Mouse (Mus musculus) lung, adult 2 months (tissue): ENCODE measurements around the gene Gpx6. TPM values are rescaled to one million over a fixed set of nuclear protein-coding genes. Genes with fewer than 3 reads are reported as not detected.

Experiments used
- DNase-seq: peaks from one replicate; pipeline ENCODE4 v3.0.0; 2022
- H3K4me1 ChIP-seq: fragments of 200-500 bp; 2 replicates; pipeline ENCODE4 v1.6.1; 2011; ENCODE audit warnings: low read length; ENCODE audit not compliant: control insufficient read depth, insufficient read depth
- H3K4me3 ChIP-seq: fragments of 200-500 bp; replicated peaks from 2 replicates; pipeline ENCODE3; 2011; ENCODE audit warnings: low read depth, mild to moderate bottlenecking, control low read depth, low read length; ENCODE audit errors: extremely low read depth
- CTCF ChIP-seq: fragments of 200-500 bp; IDR thresholded peaks from 2 replicates; pipeline ENCODE4 v1.5.1; 2011; ENCODE audit warnings: mild to moderate bottlenecking, low read length, control low read depth; ENCODE audit not compliant: insufficient read depth
- POLR2A ChIP-seq: fragments of 200-500 bp; IDR thresholded peaks from 2 replicates; pipeline ENCODE4 v1.6.1; 2011; ENCODE audit warnings: low read depth, mild to moderate bottlenecking, control low read depth, low read length, borderline replicate concordance; ENCODE audit errors: extremely low read depth
- WGBS: fragments of 180-500 bp; shearing (Covaris S2); methylation state at CpG from one replicate; pipeline ENCODE4 v1.1.7; 2018; 5-methylcytosine and 5-hydroxymethylcytosine counted together
- polyA plus RNA-seq: library from polyadenylated mRNA; depleted of rRNA; stranded (reverse); fragments of >200 nt; gene quantifications from 2 replicates; pipeline ENCODE4 v1.2.3, GENCODE M21; 2012; rRNA removed

Gpx6 gene
- polyA plus RNA-seq, 1 experiment: not detected

DNA sequence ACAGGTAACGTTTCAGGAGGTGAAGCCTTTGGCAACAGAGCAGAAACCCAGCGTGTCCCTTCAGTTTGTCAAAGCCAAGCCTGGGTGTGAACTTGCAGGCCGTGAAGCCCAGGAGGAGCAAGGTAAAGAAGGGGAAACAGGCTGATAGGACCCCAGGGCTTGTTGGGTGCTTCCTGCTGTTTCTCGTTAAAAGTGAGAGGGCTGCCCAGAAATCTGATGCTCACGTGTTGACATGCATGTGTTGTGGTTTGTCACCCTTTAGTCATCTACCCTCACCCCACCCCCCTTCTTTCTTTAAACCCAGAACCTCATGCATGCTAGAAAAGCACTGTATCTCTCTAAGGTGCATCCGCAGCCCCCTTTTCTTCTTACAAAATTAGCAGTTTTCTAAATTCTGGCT is 54.7 kb downstream of the Gpx6 start:
- Histone ChIP-seq H3K4me3 (no peak overlapping the region), H3K4me1 (peaks cover 3% of the 10 kb centered on the region)
- TF ChIP-seq POLR2A (no peak), CTCF (no peak)
- DNase-seq: no peak
- 61% methylated on average over 6 of the region's 6 CpGs for WGBS

Other genes starting within 250 kb of the Gpx6 start
- gene Olfr1370, start 237.2 kb upstream of the Gpx6 start, polyA plus RNA-seq: not detected in 2 replicates
- gene Olfr1369-ps1, start 200.6 kb upstream of the Gpx6 start, polyA plus RNA-seq: not detected in 2 replicates
- gene Olfr263, start 182.5 kb upstream of the Gpx6 start, polyA plus RNA-seq: not detected in 2 replicates
- gene Olfr1368, start 166.3 kb upstream of the Gpx6 start, polyA plus RNA-seq: not detected in 2 replicates
- gene Trim27, start 132.7 kb upstream of the Gpx6 start, polyA plus RNA-seq: 34.8 and 53.5 TPM in 2 replicates
- not detected in 2 replicates for gene Gpx5, start 19.4 kb upstream of the Gpx6 start, polyA plus RNA-seq
- gene Olfr1367, start 34.8 kb downstream of the Gpx6 start, polyA plus RNA-seq: not detected in 2 replicates
- gene Zscan12, start 50.7 kb downstream of the Gpx6 start, polyA plus RNA-seq: 1.1 and 1.8 TPM in 2 replicates
- 18.2 and 18.7 TPM in 2 replicates for gene Zkscan3, start 90.6 kb downstream of the Gpx6 start, polyA plus RNA-seq
- gene Pgbd1, start 128.9 kb downstream of the Gpx6 start, polyA plus RNA-seq: 0.31 and 0.73 TPM in 2 replicates
- 12.9 and 21.4 TPM in 2 replicates for gene Zscan26, start 141.6 kb downstream of the Gpx6 start, polyA plus RNA-seq
- gene Nkapl, start 156.4 kb downstream of the Gpx6 start, polyA plus RNA-seq: 0.82 and 0.89 TPM in 2 replicates
- gene Zkscan4, start 166.8 kb downstream of the Gpx6 start, polyA plus RNA-seq: 1.2 and 1.7 TPM in 2 replicates
- not detected in 2 replicates for gene Gm10065, start 167.3 kb downstream of the Gpx6 start, polyA plus RNA-seq
- 0.06 TPM in 2 replicates for gene AK157302, start 183.1 kb downstream of the Gpx6 start, polyA plus RNA-seq
- gene Gm11273, start 189.3 kb downstream of the Gpx6 start, polyA plus RNA-seq: 3.0 and 5.0 TPM in 2 replicates
- gene Zkscan8, start 219.0 kb downstream of the Gpx6 start, polyA plus RNA-seq: 2.5 and 4.7 TPM in 2 replicates
- not detected in 2 replicates for gene Olfr1366, start 230.7 kb downstream of the Gpx6 start, polyA plus RNA-seq
- not detected in 2 replicates for gene Olfr1535, start 247.8 kb downstream of the Gpx6 start, polyA plus RNA-seq